Mouse (Mus musculus) testis, adult 2 months (tissue): ENCODE measurements at regions not wholly inside any gene's neighbourhood (a gene's known extent, or its start where the extent isn't known, plus 50 kb on each side); places are given as distances from the start of the nearest gene placed in this dataset.
A peak's percentile ranks its signal among the peaks of the same experiment; 100 is the strongest.

Experiments used
- H3K27ac ChIP-seq: fragments of 200-500 bp; 2 replicates; pipeline ENCODE4 v1.5.1; 2012; ENCODE audit warnings: low read depth, low read length; ENCODE audit not compliant: control insufficient read depth, insufficient read depth
- H3K27me3 ChIP-seq: fragments of 200-500 bp; 2 replicates; pipeline ENCODE4 v1.6.1; 2012; ENCODE audit warnings: mild to moderate bottlenecking, low read length, moderate library complexity; ENCODE audit not compliant: control insufficient read depth, insufficient read depth
- H3K36me3 ChIP-seq: fragments of 200-500 bp; 2 replicates; pipeline ENCODE4 v1.6.1; 2012; ENCODE audit warnings: mild to moderate bottlenecking, low read length; ENCODE audit not compliant: control insufficient read depth, insufficient read depth
- H3K4me1 ChIP-seq: fragments of 200-500 bp; 2 replicates; pipeline ENCODE4 v1.6.1; 2012; ENCODE audit warnings: low read length; ENCODE audit not compliant: control insufficient read depth, insufficient read depth
- H3K4me3 ChIP-seq: fragments of 200-500 bp; 2 replicates; pipeline ENCODE4 v1.5.1; 2012; ENCODE audit warnings: low read depth, mild to moderate bottlenecking, low read length, moderate library complexity, mixed read lengths; ENCODE audit not compliant: control insufficient read depth
- CTCF ChIP-seq: fragments of 200-500 bp; IDR thresholded peaks from 2 replicates; pipeline ENCODE4 v1.5.1; 2012; ENCODE audit warnings: low read depth, mild to moderate bottlenecking, inconsistent platforms, low read length, moderate library complexity; ENCODE audit not compliant: control insufficient read depth, insufficient read depth, insufficient replicate concordance
- POLR2A ChIP-seq: fragments of 200-500 bp; IDR thresholded peaks from 2 replicates; pipeline ENCODE4 v1.6.1; 2012; ENCODE audit warnings: low read depth, mild to moderate bottlenecking, inconsistent platforms, low read length, moderate library complexity; ENCODE audit not compliant: control insufficient read depth

GRCm38 (mm10) chr11:27833736-27834135 lies 505.9 kb downstream of the Gm6685 start:
- H3K4me1 ChIP-seq: no peaks in the 10 kb centered on the region
- H3K27me3 ChIP-seq: no peaks in the 10 kb centered on the region
- TF ChIP-seq POLR2A (no peak), CTCF (no peak)
- no peak overlapping the region for H3K27ac ChIP-seq
- no peak overlapping the region for H3K4me3 ChIP-seq
- H3K36me3 ChIP-seq: no peaks in the 10 kb centered on the region

DNA sequence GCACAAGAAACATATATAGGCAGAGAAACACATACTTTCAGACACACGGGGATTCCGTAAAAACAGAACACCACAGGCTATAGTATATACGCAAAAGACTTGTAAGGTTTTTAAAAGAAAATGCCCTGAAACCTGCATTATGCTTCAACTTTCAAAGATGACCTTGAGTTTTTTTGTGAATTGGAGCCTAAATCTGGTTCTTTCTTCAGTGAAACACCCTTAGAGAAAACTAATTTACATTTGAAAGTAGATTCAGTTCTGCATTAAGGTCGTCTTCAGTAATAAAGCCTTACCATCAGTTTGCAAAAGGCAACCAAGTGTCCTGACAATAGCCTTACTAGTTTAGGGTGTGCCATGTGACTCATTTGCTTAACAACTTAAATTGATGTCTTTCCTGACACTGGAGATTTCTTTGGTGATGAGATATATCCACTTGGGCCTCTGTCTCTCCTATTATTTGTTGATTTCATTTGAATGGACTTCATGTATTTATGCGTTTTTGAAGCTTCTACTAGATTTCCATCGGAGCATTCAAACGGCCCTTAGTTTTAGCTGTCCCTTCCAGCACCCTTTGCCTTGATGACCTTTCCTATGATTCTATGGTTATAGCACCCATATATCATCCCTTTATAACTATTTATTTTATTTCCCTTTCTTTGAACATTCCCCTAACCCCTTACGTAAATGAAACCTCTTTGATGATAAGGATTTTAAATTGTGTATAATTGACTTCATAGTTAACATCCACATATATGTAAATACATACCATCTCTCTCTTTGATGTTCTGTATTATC lies 539.6 kb downstream of the Gm6685 start:
- H3K27ac ChIP-seq: no peak overlapping the region
- no peaks in the 10 kb centered on the region for H3K36me3 ChIP-seq
- no peak for TF ChIP-seq CTCF
- TF ChIP-seq POLR2A: no peak

DNA sequence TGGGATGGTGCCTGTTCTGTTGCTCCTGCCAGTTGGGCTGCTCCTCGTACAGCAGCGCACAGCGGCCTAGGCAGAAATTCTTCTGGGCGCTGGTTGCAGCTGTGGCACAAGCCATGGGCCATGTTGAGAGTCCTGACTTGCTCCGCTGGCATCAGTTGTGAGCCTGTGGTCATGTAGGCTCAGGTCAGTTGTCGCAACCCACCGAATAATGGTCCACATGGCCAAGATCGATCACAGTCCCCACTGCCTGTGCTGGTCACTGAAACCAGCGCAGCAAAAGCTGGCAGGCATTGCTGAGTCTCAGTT lies 585.8 kb downstream of the Gm6685 start:
- H3K36me3 ChIP-seq: no peaks in the 10 kb centered on the region
- TF ChIP-seq CTCF (no peak), POLR2A (no peak)

More for the DNA sequence above, 539.6 kb downstream of the Gm6685 start:
- no peaks in the 10 kb centered on the region for H3K4me1 ChIP-seq
- no peaks in the 10 kb centered on the region for H3K27me3 ChIP-seq
- no peak overlapping the region for H3K4me3 ChIP-seq

DNA sequence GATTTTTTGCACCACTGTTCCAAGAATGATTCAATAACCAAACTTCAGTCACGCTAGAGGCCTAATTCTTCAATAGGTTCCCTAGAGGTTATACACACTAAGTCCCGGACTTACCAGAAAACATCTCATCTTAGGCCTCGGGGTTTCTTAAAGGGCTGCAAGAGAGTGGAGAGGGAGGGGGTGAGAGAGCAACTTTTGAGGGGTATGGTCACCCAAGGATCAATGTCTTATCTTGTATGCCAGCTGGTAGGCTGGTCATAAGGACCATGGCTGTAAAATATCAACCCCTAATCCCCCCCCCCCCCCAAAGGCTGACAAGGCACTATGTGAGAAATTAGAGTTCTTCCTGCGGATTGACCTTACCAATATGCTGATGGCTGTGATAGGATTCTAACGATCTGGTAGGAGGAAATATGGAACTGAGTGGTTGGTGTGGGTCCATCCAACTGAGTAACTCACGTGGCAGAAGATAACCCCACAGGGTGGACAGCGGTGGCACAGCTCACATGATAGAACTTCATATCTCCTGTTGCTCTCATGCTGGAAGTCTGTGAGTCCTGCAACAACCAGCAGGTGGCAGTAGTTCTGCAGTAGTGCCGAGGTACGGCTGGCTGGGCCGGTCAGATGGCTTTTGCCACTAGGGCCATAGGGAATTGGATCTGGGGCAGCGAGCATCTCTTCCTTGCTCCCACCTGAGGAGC lies 586.3 kb downstream of the Gm6685 start:
- Histone ChIP-seq H3K27ac (no peak overlapping the region), H3K27me3 (no peaks in the 10 kb centered on the region), H3K4me1 (peaks cover 5% of the 10 kb centered on the region; the same call in 1 of the 2 replicates), H3K4me3 (no peak overlapping the region), H3K36me3 (no peaks in the 10 kb centered on the region)
- TF ChIP-seq CTCF (peak; percentile 84; the same call in 1 of the 2 replicates), POLR2A (no peak)

More for the DNA sequence above, 585.8 kb downstream of the Gm6685 start:
- H3K4me1 ChIP-seq: peaks cover 5% of the 10 kb centered on the region; the same call in 1 of the 2 replicates
- H3K4me3 ChIP-seq: no peak overlapping the region
- no peak overlapping the region for H3K27ac ChIP-seq
- no peaks in the 10 kb centered on the region for H3K27me3 ChIP-seq

DNA sequence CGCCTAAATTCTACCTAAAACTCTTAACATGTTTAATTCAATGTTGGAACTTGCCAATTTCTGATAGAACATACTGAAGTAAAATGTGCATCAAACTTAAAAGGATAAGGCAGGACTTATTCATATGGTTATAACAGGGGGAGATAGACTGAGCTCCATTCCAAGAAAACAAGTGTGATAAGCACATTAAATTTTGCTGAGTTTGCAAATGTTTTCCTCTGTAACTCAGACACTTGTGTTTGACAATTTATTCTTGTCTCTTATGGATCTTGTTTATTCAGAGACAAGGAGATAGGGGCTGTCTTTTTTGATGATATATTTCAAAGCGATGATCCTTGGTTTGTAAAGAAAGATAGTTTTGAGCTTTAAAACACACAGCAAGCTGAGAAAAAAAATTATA lies 613.6 kb downstream of the Gm6685 start:
- TF ChIP-seq CTCF (no peak), POLR2A (no peak)

DNA sequence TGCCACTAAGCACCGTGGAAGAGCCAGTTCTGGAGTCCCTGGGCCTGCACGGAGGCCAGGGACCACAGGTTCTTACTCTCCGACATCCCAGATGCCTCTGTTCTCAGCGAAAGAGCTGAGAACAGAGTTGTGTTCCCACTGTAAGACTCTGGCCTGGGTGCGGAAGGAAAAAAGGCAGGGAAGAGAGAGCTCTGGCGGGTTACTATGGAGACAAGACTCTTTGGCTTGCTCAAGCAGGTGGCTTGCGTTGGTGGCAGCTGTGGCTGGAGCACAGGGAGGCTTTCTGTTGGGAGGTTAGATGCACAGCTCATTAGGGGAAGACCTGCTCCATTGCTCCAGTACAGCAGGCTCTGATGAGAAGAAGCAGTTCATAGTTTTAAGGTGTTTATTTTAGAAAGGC lies 618.3 kb downstream of the Gm6685 start:
- Histone ChIP-seq H3K27me3 (no peaks in the 10 kb centered on the region), H3K4me3 (peak overlapping the region; percentile 65), H3K4me1 (peaks cover 8% of the 10 kb centered on the region), H3K36me3 (no peaks in the 10 kb centered on the region), H3K27ac (no peak overlapping the region)
- TF ChIP-seq CTCF (no peak), POLR2A (no peak)

More for the DNA sequence above, 613.6 kb downstream of the Gm6685 start:
- no peaks in the 10 kb centered on the region for H3K27me3 ChIP-seq
- H3K4me1 ChIP-seq: peaks cover 7% of the 10 kb centered on the region
- no peaks in the 10 kb centered on the region for H3K36me3 ChIP-seq
- no peak overlapping the region for H3K4me3 ChIP-seq
- no peak overlapping the region for H3K27ac ChIP-seq

GRCm38 (mm10) chr11:27672436-27672835 lies 667.2 kb downstream of the Gm6685 start:
- no peak for TF ChIP-seq POLR2A
- TF ChIP-seq CTCF: no peak

More at GRCm38 (mm10) chr11:27672436-27672835, 667.2 kb downstream of the Gm6685 start:
- no peaks in the 10 kb centered on the region for H3K4me1 ChIP-seq
- H3K27ac ChIP-seq: no peak overlapping the region
- H3K4me3 ChIP-seq: no peak overlapping the region
- no peaks in the 10 kb centered on the region for H3K27me3 ChIP-seq
- H3K36me3 ChIP-seq: no peaks in the 10 kb centered on the region
